Mouse (Mus musculus): ENCODE results near the gene Hoxd12. TPM values are rescaled to one million over a fixed set of nuclear protein-coding genes. Genes with fewer than 3 reads are reported as not detected.

The Hoxd12 gene
- total and polyA plus RNA-seq, 2 experiments from 2014 or later, result not detected

- no peak overlapping the region for H3K27ac ChIP-seq (ENCODE audit: low read depth)
- no peak overlapping the region for H3K4me3 ChIP-seq (ENCODE audit: low read depth, low read length)
- TF ChIP-seq CTCF (IDR thresholded peaks at IDR 0.05; ENCODE audit: low read depth) (no peak), EP300 (IDR thresholded peaks at IDR 0.05; ENCODE audit: low read depth) (no peak)
- no peaks in the 10 kb centered on the region for H3K36me3 ChIP-seq (replicated peaks; ENCODE audit: control insufficient read depth, insufficient read depth, low read length)
- H3K9ac ChIP-seq (replicated peaks; ENCODE audit: low read depth, low read length), result no peak overlapping the region
- ATAC-seq (ENCODE audit: insufficient read depth, low read depth), result no peak
- H3K9me3 ChIP-seq (replicated peaks; ENCODE audit: control insufficient read depth, low read length), result no peaks in the 10 kb centered on the region
- no peak for DNase-seq (ENCODE audit: low spot score)
- WGBS, result 2% methylated on average over 24 of the region's 24 CpGs
- H3K27me3 ChIP-seq (ENCODE audit: control insufficient read depth, insufficient read depth, low read length), result peaks cover 99% of the 10 kb centered on the region
- H3K4me1 ChIP-seq (ENCODE audit: control insufficient read depth, insufficient read depth), result no peaks in the 10 kb centered on the region
- H3K4me2 ChIP-seq (ENCODE audit: low read depth, low read length), result no peak overlapping the region
Measured at GRCm38 (mm10) chr2:74689574-74690337, 14.9 kb downstream of the Hoxd12 start.

- ATAC-seq (ENCODE audit: insufficient read depth, low read depth), result no peak
- H3K4me2 ChIP-seq (ENCODE audit: low read depth, low read length), result no peak overlapping the region
- TF ChIP-seq CTCF (IDR thresholded peaks at IDR 0.05; ENCODE audit: low read depth) (no peak), EP300 (IDR thresholded peaks at IDR 0.05; ENCODE audit: low read depth) (no peak)
Measured at GRCm38 (mm10) chr2:74690338-74690716, 15.5 kb downstream of the Hoxd12 start.

GRCm38 (mm10) chr2:74691022-74691951 is 16.5 kb downstream of the Hoxd12 start, which contains the start of gene Hoxd10:
Hoxd10 (plus strand) TSS chr2:74691924.
- Histone ChIP-seq H3K27me3 (ENCODE audit: control insufficient read depth, insufficient read depth, low read length) (peaks cover 99% of the 10 kb centered on the region), H3K36me3 (replicated peaks; ENCODE audit: control insufficient read depth, insufficient read depth, low read length) (no peaks in the 10 kb centered on the region), H3K9me3 (replicated peaks; ENCODE audit: control insufficient read depth, low read length) (no peaks in the 10 kb centered on the region), H3K4me2 (ENCODE audit: low read depth, low read length) (peak within 1 kb of the TSS; percentile 19; the same call in 1 of the 2 replicates), H3K4me3 (ENCODE audit: low read depth, low read length) (peak within 1 kb of the TSS; percentile 28), H3K27ac (ENCODE audit: low read depth) (no peak within 1 kb of the TSS), H3K9ac (replicated peaks; ENCODE audit: low read depth, low read length) (no peak within 1 kb of the TSS), H3K4me1 (ENCODE audit: control insufficient read depth, insufficient read depth) (no peaks in the 10 kb centered on the region)
- WGBS, result 3% methylated on average over 56 of the region's 56 CpGs
- ATAC-seq (ENCODE audit: insufficient read depth, low read depth) (peak; percentile 65; the same call in 1 of the 2 replicates), DNase-seq (ENCODE audit: low spot score) (peak; percentile 58)
- TF ChIP-seq EP300 (IDR thresholded peaks at IDR 0.05; ENCODE audit: low read depth) (no peak), CTCF (IDR thresholded peaks at IDR 0.05; ENCODE audit: low read depth) (peak; percentile 40)

More at GRCm38 (mm10) chr2:74690338-74690716, 15.5 kb downstream of the Hoxd12 start:
- peaks cover 99% of the 10 kb centered on the region for H3K27me3 ChIP-seq (ENCODE audit: control insufficient read depth, insufficient read depth, low read length)
- H3K4me3 ChIP-seq (ENCODE audit: low read depth, low read length), result no peak overlapping the region
- DNase-seq (ENCODE audit: low spot score), result no peak
- H3K9me3 ChIP-seq (replicated peaks; ENCODE audit: control insufficient read depth, low read length), result no peaks in the 10 kb centered on the region
- 8% methylated on average over 8 of the region's 8 CpGs for WGBS
- H3K4me1 ChIP-seq (ENCODE audit: control insufficient read depth, insufficient read depth), result no peaks in the 10 kb centered on the region
- no peaks in the 10 kb centered on the region for H3K36me3 ChIP-seq (replicated peaks; ENCODE audit: control insufficient read depth, insufficient read depth, low read length)
- H3K27ac ChIP-seq (ENCODE audit: low read depth), result no peak overlapping the region
- no peak overlapping the region for H3K9ac ChIP-seq (replicated peaks; ENCODE audit: low read depth, low read length)

GRCm38 (mm10) chr2:74691995-74692807 is 17.4 kb downstream of the Hoxd12 start:
- Histone ChIP-seq H3K4me2 (ENCODE audit: low read depth, low read length) (no peak overlapping the region), H3K9me3 (replicated peaks; ENCODE audit: control insufficient read depth, low read length) (no peaks in the 10 kb centered on the region), H3K36me3 (replicated peaks; ENCODE audit: control insufficient read depth, insufficient read depth, low read length) (no peaks in the 10 kb centered on the region), H3K9ac (replicated peaks; ENCODE audit: low read depth, low read length) (no peak overlapping the region), H3K27ac (ENCODE audit: low read depth) (no peak overlapping the region), H3K4me3 (ENCODE audit: low read depth, low read length) (peak overlapping the region; percentile 28; the same call in 1 of the 2 replicates), H3K4me1 (ENCODE audit: control insufficient read depth, insufficient read depth) (no peaks in the 10 kb centered on the region), H3K27me3 (ENCODE audit: control insufficient read depth, insufficient read depth, low read length) (peaks cover 99% of the 10 kb centered on the region)
- DNase-seq (ENCODE audit: low spot score) (no peak), ATAC-seq (ENCODE audit: insufficient read depth, low read depth) (no peak)
- TF ChIP-seq EP300 (IDR thresholded peaks at IDR 0.05; ENCODE audit: low read depth) (no peak), CTCF (IDR thresholded peaks at IDR 0.05; ENCODE audit: low read depth) (no peak)
- 5% methylated on average over 35 of the region's 35 CpGs for WGBS

All from heart, postnatal 0 days (tissue).